Mouse (Mus musculus) neural tube, embryonic 14.5 days (tissue): ENCODE data around the gene Rtn4r. TPM values are rescaled to one million over a fixed set of nuclear protein-coding genes. Genes with fewer than 3 reads are reported as not detected.
A peak's percentile ranks its signal among the peaks of the same experiment; 100 is the strongest.

ENCODE experiments used
- ATAC-seq: fragments of 200-750 bp; cut with Nextera tagmentation; 2 replicates; pipeline ENCODE4 v1.8.0; 2017; ENCODE audit warnings: low read depth, mild to moderate bottlenecking, moderate TSS enrichment, moderate library complexity
- H3K27ac ChIP-seq: fragments of 300-500 bp; sonication (generic); 2 replicates; pipeline ENCODE4 v1.5.1; 2014; ENCODE audit warnings: low read depth, mild to moderate bottlenecking, control low read depth, low read length, moderate library complexity, mixed read lengths
- H3K27me3 ChIP-seq: fragments of 300-500 bp; sonication (generic); 2 replicates; pipeline ENCODE4 v1.6.1; 2014; ENCODE audit warnings: low read length; ENCODE audit not compliant: control insufficient read depth, insufficient read depth
- H3K36me3 ChIP-seq: fragments of 300-500 bp; sonication (generic); 2 replicates; pipeline ENCODE4 v1.6.1; 2014; ENCODE audit warnings: low read length, mixed read lengths; ENCODE audit not compliant: control insufficient read depth, insufficient read depth
- H3K4me1 ChIP-seq: fragments of 300-500 bp; sonication (generic); 2 replicates; pipeline ENCODE4 v1.6.1; 2014; ENCODE audit warnings: low read length; ENCODE audit not compliant: control insufficient read depth, insufficient read depth
- H3K4me2 ChIP-seq: fragments of 300-500 bp; sonication (generic); 2 replicates; pipeline ENCODE4 v1.6.1; 2014; ENCODE audit warnings: mild to moderate bottlenecking, low read depth, low read length, control low read depth
- H3K4me3 ChIP-seq: fragments of 300-500 bp; sonication (generic); 2 replicates; pipeline ENCODE4 v1.5.1; 2014; ENCODE audit warnings: low read depth, low read length, control low read depth, mixed read lengths
- H3K9ac ChIP-seq: fragments of 300-500 bp; sonication (generic); replicated peaks from 2 replicates; pipeline ENCODE4 v1.6.1; 2014; ENCODE audit warnings: low read depth, mild to moderate bottlenecking, control low read depth, low read length, mixed read lengths
- H3K9me3 ChIP-seq: fragments of 300-500 bp; sonication (generic); 2 replicates; pipeline ENCODE4 v1.6.1; 2016; ENCODE audit warnings: low read length; ENCODE audit not compliant: control insufficient read depth
- WGBS: fragments of 180-500 bp; shearing (Covaris S2); extraction: QIAGEN DNeasy Blood & Tissue Kit; methylation state at CpG from one replicate; pipeline ENCODE4 v1.1.7; 2014; 5-methylcytosine and 5-hydroxymethylcytosine counted together
- polyA plus RNA-seq: library from polyadenylated mRNA; unstranded; fragments of >200 nt; fragmentation: Nextera tagmentation; extraction: Ambion mirVana; gene quantifications from 2 replicates; pipeline ENCODE4 v1.2.1, GENCODE M21; 2014

Gene Rtn4r
- polyA plus RNA-seq, 1 experiment from 2014 or later, result 36.4 TPM

DNA sequence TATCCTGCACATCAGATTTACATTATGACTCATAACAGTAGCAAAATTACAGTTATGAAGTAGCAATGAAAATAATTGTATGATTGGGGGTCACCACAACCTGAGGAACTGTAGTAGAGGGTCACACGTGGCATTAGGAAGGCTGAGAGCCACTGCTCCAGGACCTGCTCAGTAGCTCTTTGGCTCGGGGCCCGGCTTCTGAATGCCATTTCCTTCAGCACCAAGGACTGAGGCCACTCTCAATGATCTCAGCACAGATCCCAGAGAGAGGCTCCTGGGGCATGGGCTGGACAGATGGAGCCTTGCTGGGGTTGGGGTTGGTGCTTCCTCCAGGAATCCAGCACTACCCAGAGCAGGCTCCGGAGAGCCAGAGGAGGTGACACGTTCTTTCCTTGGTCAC is 40.3 kb upstream of the Rtn4r start:
- H3K36me3 ChIP-seq, result no peaks in the 10 kb centered on the region
- no peak overlapping the region for H3K4me2 ChIP-seq
- peaks cover 5% of the 10 kb centered on the region; the same call in 1 of the 2 replicates for H3K27me3 ChIP-seq
- H3K9me3 ChIP-seq, result no peaks in the 10 kb centered on the region
- no peak overlapping the region for H3K9ac ChIP-seq
- WGBS, result 96% methylated on average over 5 of the region's 5 CpGs
- no peak overlapping the region for H3K27ac ChIP-seq
- no peak overlapping the region for H3K4me3 ChIP-seq
- no peak for ATAC-seq
- H3K4me1 ChIP-seq, result peaks cover 6% of the 10 kb centered on the region; the same call in 1 of the 2 replicates

DNA sequence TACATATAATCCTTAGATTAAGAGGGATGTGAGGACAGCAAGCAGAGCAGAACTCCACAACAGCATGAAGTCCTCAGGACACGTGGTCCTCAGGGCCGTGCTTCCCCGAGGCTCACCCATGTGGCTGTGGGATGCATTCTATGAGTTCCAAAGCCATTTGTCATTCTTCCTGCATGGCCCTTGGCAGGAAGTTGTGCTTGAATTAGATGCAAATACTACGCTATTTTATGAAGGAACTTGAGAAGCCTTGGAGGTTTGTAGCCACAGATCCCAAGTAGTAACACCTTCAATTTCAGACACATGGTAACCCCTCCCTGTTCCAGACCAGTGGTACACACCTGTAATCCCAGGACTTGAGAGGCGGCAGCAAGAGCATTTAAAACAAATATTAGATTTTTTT is 31.1 kb upstream of the Rtn4r start:
- no peak for ATAC-seq
- no peak overlapping the region for H3K27ac ChIP-seq

DNA sequence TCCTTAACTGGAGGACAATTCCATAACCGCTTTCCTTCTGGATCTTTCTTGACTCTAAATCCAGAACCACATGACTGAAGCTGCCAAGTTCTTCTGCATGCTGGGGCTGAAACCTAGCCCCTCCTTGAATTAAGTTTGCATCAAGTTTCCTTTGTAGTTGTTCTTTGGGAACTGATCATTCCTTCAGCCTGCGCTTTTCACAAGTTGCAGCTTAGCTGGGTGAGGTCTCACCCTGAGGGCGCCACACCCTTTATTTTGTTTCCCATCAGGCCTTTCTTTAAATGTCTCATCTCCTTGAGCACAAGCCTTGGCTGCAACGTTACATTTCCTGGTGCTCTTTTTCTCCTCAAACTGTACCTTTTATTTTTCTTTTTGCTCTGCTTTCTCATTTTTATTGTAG is 24.6 kb upstream of the Rtn4r start:
- ATAC-seq, result no peak
- Histone ChIP-seq H3K36me3 (no peaks in the 10 kb centered on the region), H3K4me1 (no peaks in the 10 kb centered on the region), H3K9me3 (no peaks in the 10 kb centered on the region), H3K27me3 (no peaks in the 10 kb centered on the region), H3K4me2 (no peak overlapping the region), H3K9ac (no peak overlapping the region), H3K27ac (no peak overlapping the region), H3K4me3 (no peak overlapping the region)
- 84% methylated on average over 4 of the region's 4 CpGs for WGBS

More for the DNA sequence above, 31.1 kb upstream of the Rtn4r start:
- no peaks in the 10 kb centered on the region for H3K4me1 ChIP-seq
- no peaks in the 10 kb centered on the region for H3K36me3 ChIP-seq
- no peak overlapping the region for H3K4me2 ChIP-seq
- no peaks in the 10 kb centered on the region for H3K27me3 ChIP-seq
- H3K9ac ChIP-seq, result no peak overlapping the region
- H3K9me3 ChIP-seq, result no peaks in the 10 kb centered on the region
- H3K4me3 ChIP-seq, result no peak overlapping the region
- WGBS, result 69% methylated on average over 5 of the region's 5 CpGs

DNA sequence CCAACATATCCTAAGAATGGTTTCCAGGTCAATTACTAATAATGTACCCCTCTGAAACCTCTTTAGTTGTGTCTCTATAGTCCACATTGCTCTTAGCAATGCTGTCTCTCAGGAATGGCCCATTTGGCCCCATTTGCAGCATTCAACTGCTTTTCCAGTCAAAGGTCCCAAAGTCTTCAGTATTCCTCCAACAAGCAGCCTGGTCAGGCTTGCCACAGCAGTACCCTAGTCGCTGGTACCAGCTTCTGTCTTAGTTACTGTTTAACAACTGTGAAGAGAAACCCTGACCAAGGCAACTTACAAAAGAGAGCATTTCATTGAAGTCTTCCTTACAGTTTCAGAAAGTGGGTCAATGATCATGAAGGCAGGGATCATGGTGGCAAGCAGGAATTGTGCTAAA is 24.1 kb upstream of the Rtn4r start:
- no peak for ATAC-seq
- no peak overlapping the region for H3K4me2 ChIP-seq
- H3K9ac ChIP-seq, result no peak overlapping the region
- H3K4me3 ChIP-seq, result no peak overlapping the region
- H3K27ac ChIP-seq, result no peak overlapping the region
- H3K4me1 ChIP-seq, result no peaks in the 10 kb centered on the region
- H3K27me3 ChIP-seq, result no peaks in the 10 kb centered on the region
- 84% methylated on average over 1 of the region's 1 CpGs for WGBS
- no peaks in the 10 kb centered on the region for H3K9me3 ChIP-seq
- H3K36me3 ChIP-seq, result no peaks in the 10 kb centered on the region

DNA sequence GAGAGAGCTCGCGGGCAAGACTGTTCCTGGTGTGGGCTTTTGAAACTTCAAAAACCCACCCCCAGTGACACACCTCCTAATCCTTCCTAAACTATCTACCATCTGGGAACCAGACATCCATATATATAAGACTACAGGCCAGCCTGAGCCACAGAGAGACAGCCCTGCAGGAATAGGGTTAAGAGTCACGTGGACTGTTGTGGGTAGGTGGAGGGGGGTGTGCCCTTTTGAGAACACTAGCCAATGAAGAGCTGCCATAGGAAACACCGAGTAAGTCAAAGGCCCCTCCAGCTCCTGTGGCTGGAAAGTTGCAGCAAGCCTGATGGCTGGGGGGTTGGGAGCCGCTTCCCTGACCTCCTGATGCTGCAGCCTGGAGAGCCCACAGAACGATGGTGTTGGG is 23.6 kb upstream of the Rtn4r start:
- ATAC-seq, result no peak
- 41% methylated on average over 6 of the region's 6 CpGs for WGBS
- Histone ChIP-seq H3K4me3 (no peak overlapping the region), H3K9me3 (no peaks in the 10 kb centered on the region), H3K27me3 (no peaks in the 10 kb centered on the region), H3K36me3 (no peaks in the 10 kb centered on the region), H3K4me1 (no peaks in the 10 kb centered on the region), H3K9ac (no peak overlapping the region), H3K4me2 (no peak overlapping the region), H3K27ac (no peak overlapping the region)

DNA sequence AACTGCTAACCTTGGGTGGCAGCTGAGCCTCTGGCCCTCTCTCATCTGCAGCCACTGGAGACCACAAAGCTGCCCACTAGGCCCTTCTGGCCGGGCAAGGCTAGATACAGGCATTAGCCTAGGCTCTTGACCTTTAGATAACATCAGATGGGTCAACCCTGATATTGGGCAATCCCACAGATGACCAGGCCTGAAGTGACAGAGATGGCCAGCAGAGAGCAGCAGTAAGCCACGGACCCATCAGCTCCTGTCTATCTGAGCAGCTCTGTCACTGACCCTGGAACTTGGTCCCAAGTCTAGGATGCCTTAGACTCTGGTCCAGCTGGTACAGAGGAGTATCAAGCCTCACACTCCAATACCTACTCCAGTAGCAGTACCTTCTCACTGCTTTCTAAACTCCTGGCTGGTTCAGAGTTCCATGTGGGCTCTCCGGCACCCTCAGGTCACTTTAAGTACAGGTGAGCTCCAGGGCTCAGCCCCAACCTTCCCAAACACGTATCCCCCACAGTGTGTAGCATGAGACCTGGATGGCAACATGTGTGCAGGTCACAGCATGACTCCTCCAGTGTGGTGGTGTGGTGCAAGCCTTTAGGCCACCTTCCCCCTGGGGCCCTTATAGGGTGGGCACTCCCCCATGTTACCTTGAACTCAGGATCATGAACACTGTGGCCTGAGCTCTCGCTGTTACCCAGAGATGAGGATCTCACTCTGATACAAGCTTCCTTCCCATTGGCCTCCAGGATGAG is 19.0 kb upstream of the Rtn4r start:
- Histone ChIP-seq H3K36me3 (no peaks in the 10 kb centered on the region), H3K9me3 (no peaks in the 10 kb centered on the region), H3K27me3 (no peaks in the 10 kb centered on the region), H3K27ac (no peak overlapping the region), H3K4me2 (no peak overlapping the region), H3K9ac (no peak overlapping the region), H3K4me3 (no peak overlapping the region), H3K4me1 (no peaks in the 10 kb centered on the region)
- 60% methylated on average over 5 of the region's 5 CpGs for WGBS
- peak; percentile 88 for ATAC-seq

DNA sequence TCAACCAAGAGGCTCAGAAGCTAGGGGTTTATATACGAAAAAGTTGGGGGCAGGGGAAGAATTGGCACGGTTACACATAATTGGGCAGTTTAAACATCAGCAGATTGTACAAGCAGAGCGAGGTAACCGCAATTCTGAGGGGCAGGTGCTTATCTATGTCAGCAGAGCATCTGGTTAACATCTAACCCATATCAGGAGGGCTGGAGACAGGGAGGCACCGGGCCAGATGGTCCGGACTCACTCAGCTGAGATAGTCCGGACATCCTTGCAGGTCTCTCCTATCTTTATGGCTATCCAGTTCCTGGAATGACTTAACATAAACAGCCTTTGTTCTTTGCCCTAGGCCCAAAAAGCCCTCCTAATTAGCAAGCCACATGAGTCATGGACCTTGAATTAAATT is 16.4 kb upstream of the Rtn4r start:
- ATAC-seq, result no peak
- Histone ChIP-seq H3K9me3 (no peaks in the 10 kb centered on the region), H3K36me3 (no peaks in the 10 kb centered on the region), H3K27me3 (no peaks in the 10 kb centered on the region), H3K4me1 (no peaks in the 10 kb centered on the region), H3K27ac (no peak overlapping the region), H3K9ac (no peak overlapping the region), H3K4me3 (no peak overlapping the region), H3K4me2 (no peak overlapping the region)
- WGBS, result 88% methylated on average over 7 of the region's 7 CpGs

DNA sequence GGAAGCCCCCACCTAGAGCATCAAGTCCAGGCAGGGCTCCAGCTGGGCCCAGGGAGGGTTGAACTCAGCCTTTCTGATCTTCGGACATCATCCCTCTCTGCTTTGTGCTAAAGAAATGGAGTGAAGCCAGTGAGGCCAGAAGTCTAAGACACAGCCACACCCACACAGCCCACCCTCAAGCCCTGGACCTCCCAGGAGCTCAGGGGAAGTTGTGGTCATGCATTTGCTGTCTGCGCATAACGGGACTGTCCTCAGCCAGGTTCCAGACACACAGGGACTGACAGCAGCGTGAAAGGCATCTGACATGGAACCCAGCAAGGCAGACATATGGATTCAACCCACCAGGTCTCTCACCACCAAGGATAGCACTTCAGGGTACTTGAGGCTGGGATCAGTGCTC is 11.0 kb upstream of the Rtn4r start:
- no peak overlapping the region for H3K9ac ChIP-seq
- no peak overlapping the region for H3K27ac ChIP-seq
- H3K4me1 ChIP-seq, result no peaks in the 10 kb centered on the region
- H3K4me3 ChIP-seq, result no peak overlapping the region
- H3K27me3 ChIP-seq, result no peaks in the 10 kb centered on the region
- no peaks in the 10 kb centered on the region for H3K9me3 ChIP-seq
- ATAC-seq, result no peak
- H3K4me2 ChIP-seq, result no peak overlapping the region
- H3K36me3 ChIP-seq, result no peaks in the 10 kb centered on the region
- 79% methylated on average over 4 of the region's 4 CpGs for WGBS

DNA sequence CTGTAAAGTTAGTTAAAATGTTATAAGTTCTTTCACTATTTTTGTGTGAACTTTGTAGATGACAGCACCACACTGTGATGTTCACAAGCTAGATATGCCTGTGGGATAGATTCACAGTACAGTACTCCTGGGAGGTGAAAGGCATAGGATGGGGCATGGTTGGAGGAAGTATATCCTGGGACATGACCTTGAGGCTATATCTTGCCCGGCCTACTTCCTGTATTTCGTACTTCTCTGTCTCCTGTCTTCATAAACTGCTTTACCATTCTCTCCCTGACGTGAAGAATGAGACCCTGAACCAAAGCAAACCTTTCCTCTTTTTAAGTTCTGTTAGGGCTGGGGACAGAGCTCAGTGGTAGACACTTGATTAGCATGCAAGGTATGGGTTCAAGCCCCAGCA is 9.2 kb upstream of the Rtn4r start:
- Histone ChIP-seq H3K4me1 (no peaks in the 10 kb centered on the region), H3K27ac (no peak overlapping the region), H3K9ac (no peak overlapping the region), H3K36me3 (no peaks in the 10 kb centered on the region), H3K9me3 (no peaks in the 10 kb centered on the region), H3K4me2 (no peak overlapping the region), H3K27me3 (no peaks in the 10 kb centered on the region), H3K4me3 (no peak overlapping the region)
- no peak for ATAC-seq
- WGBS, result 93% methylated on average over 3 of the region's 3 CpGs
